16 mouse cellular contexts compared by ENCODE assay signal in genomic region chr8:108936695-108937448, GRCm38 (mm10).
DNase-seq lines count a peak whose midpoint lies in the region; ATAC-seq lines count a peak whose summit lies in the region.
"Had no signal": no experiment of that assay in that cellular context is flagged by ENCODE, and none has a peak within 500 bp of the region (broad histone marks: within the 10 kb centered on the region; RNA-seq: fewer than 3 reads in every experiment).

No protein-coding gene starts in this region.

- no peak overlapping the region for H3K9ac ChIP-seq in midbrain, embryonic 12.5 days (replicated peaks)
- H3K9ac ChIP-seq in midbrain, embryonic 11.5 days (ENCODE audit: low read length): no peak overlapping the region
- no peak overlapping the region for H3K9ac ChIP-seq in hindbrain, embryonic 13.5 days
- H3K9ac ChIP-seq in midbrain, embryonic 16.5 days (ENCODE audit: low read depth, low read length): no peak overlapping the region
- H3K9ac ChIP-seq: heart, embryonic 13.5 days had no signal

- no peaks in the 10 kb centered on the region for H3K27me3 ChIP-seq in midbrain, embryonic 12.5 days
- H3K27me3 ChIP-seq in midbrain, embryonic 11.5 days (ENCODE audit: control insufficient read depth, insufficient read depth, low read length): no peaks in the 10 kb centered on the region
- H3K27me3 ChIP-seq in hindbrain, embryonic 13.5 days: no peaks in the 10 kb centered on the region
- no peaks in the 10 kb centered on the region for H3K27me3 ChIP-seq in midbrain, embryonic 16.5 days (ENCODE audit: control insufficient read depth, insufficient read depth, low read depth, low read length)
- H3K27me3 ChIP-seq: heart, embryonic 13.5 days had no signal

- no peak for DNase-seq in midbrain, embryonic 11.5 days (ENCODE audit: low spot score, missing footprints)
- DNase-seq in ovary, postnatal 36 days (ENCODE audit: low spot score): no peak
- no peak for DNase-seq in kidney, adult 18-20 months
- DNase-seq in thymus, adult 18-20 months: no peak
- DNase-seq: cerebellum, adult 2 months; gastrocnemius, postnatal 36 days; thymus, postnatal 4 days had no signal

- peaks cover 58% of the 10 kb centered on the region for H3K36me3 ChIP-seq in midbrain, embryonic 12.5 days
- H3K36me3 ChIP-seq in midbrain, embryonic 11.5 days (ENCODE audit: control insufficient read depth, insufficient read depth, low read length): peaks cover 6% of the 10 kb centered on the region
- peaks cover 39% of the 10 kb centered on the region for H3K36me3 ChIP-seq in hindbrain, embryonic 13.5 days
- peaks cover 10% of the 10 kb centered on the region for H3K36me3 ChIP-seq in midbrain, embryonic 16.5 days (ENCODE audit: control insufficient read depth, insufficient read depth, low read length)

- H3K4me3 ChIP-seq in midbrain, embryonic 12.5 days: no peak overlapping the region
- no peak overlapping the region for H3K4me3 ChIP-seq in midbrain, embryonic 11.5 days (ENCODE audit: low read depth, low read length)
- H3K4me3 ChIP-seq in hindbrain, embryonic 13.5 days: no peak overlapping the region
- no peak overlapping the region for H3K4me3 ChIP-seq in midbrain, embryonic 16.5 days (ENCODE audit: low read depth, low read length)
- H3K4me3 ChIP-seq: heart, embryonic 13.5 days; layer of hippocampus, adult 2 months; myocyte had no signal

- WGBS in midbrain, embryonic 12.5 days: 71% methylated on average over 19 of the region's 19 CpGs
- WGBS in midbrain, embryonic 11.5 days: 82% methylated on average over 19 of the region's 19 CpGs
- WGBS in hindbrain, embryonic 13.5 days: 63% methylated on average over 19 of the region's 19 CpGs
- 48% methylated on average over 19 of the region's 19 CpGs for WGBS in midbrain, embryonic 16.5 days

- ATAC-seq in midbrain, embryonic 12.5 days (ENCODE audit: low FRiP score, low read depth): no peak
- ATAC-seq in midbrain, embryonic 11.5 days (ENCODE audit: low FRiP score): no peak
- peak; percentile 81 for ATAC-seq in common myeloid progenitor, adult 5-6 weeks (replicated peaks; ENCODE audit: low read depth, poor library complexity, severe bottlenecking)
- ATAC-seq in hindbrain, embryonic 13.5 days (ENCODE audit: low FRiP score): no peak
- 0 out of 2 replicates have a peak, but pooled peaks have one; percentile 46 for ATAC-seq in midbrain, embryonic 16.5 days
- ATAC-seq: CD4-positive, CD25-positive, alpha-beta regulatory T cell, adult 4 months had no signal

- no peak overlapping the region for H3K4me2 ChIP-seq in midbrain, embryonic 12.5 days (replicated peaks)
- no peak overlapping the region for H3K4me2 ChIP-seq in midbrain, embryonic 11.5 days
- H3K4me2 ChIP-seq in hindbrain, embryonic 13.5 days: no peak overlapping the region
- no peak overlapping the region for H3K4me2 ChIP-seq in midbrain, embryonic 16.5 days (ENCODE audit: low read length)
- H3K4me2 ChIP-seq: heart, embryonic 13.5 days had no signal

- peaks cover 35% of the 10 kb centered on the region for H3K4me1 ChIP-seq in midbrain, embryonic 12.5 days
- H3K4me1 ChIP-seq in midbrain, embryonic 11.5 days (ENCODE audit: control insufficient read depth, insufficient read depth, low read length): peaks cover 9% of the 10 kb centered on the region
- peaks cover 51% of the 10 kb centered on the region for H3K4me1 ChIP-seq in hindbrain, embryonic 13.5 days (replicated peaks)
- H3K4me1 ChIP-seq in midbrain, embryonic 16.5 days (ENCODE audit: control insufficient read depth, insufficient read depth, low read length): peaks cover 35% of the 10 kb centered on the region

- H3K27ac ChIP-seq in midbrain, embryonic 12.5 days (replicated peaks): peak overlapping the region; percentile 70
- no peak overlapping the region for H3K27ac ChIP-seq in midbrain, embryonic 11.5 days (ENCODE audit: low read depth, low read length)
- H3K27ac ChIP-seq in hindbrain, embryonic 13.5 days: peak overlapping the region; percentile 81
- peak overlapping the region; percentile 82 for H3K27ac ChIP-seq in midbrain, embryonic 16.5 days (ENCODE audit: low read length)
- H3K27ac ChIP-seq: heart, embryonic 13.5 days; layer of hippocampus, adult 2 months; macrophage had no signal

- 0 out of 2 replicates have a peak, but pooled peaks cover 3% of the 10 kb centered on the region for H3K9me3 ChIP-seq in midbrain, embryonic 12.5 days
- H3K9me3 ChIP-seq in midbrain, embryonic 11.5 days (ENCODE audit: control insufficient read depth, low read length): peaks cover 3% of the 10 kb centered on the region; the same call in 1 of the 2 replicates
- H3K9me3 ChIP-seq in hindbrain, embryonic 13.5 days: no peaks in the 10 kb centered on the region
- no peaks in the 10 kb centered on the region; the same call in 1 of the 2 replicates for H3K9me3 ChIP-seq in midbrain, embryonic 16.5 days (replicated peaks; ENCODE audit: control insufficient read depth, low read length, poor library complexity, severe bottlenecking)
- H3K9me3 ChIP-seq: heart, embryonic 13.5 days had no signal

Comparison
In these comparisons a context has a peak if more than half of its experiments do, and no peak if none do; other contexts are left out.
1. ATAC-seq: peak in common myeloid progenitor, adult 5-6 weeks (single experiment) and midbrain, embryonic 16.5 days (single experiment); none in midbrain, embryonic 12.5 days (single experiment), midbrain, embryonic 11.5 days (single experiment) and hindbrain, embryonic 13.5 days (single experiment).